Mouse (Mus musculus) duodenum, adult 2 months (tissue): ENCODE data around the gene Mup17. TPM values are rescaled to one million over a fixed set of nuclear protein-coding genes. Genes with fewer than 3 reads are reported as not detected.

Source experiments
- polyA plus RNA-seq: library from polyadenylated mRNA; depleted of rRNA; stranded (reverse); fragments of >200 nt; gene quantifications from 2 replicates; pipeline ENCODE4 v1.2.3, GENCODE M21; 2012; ENCODE audit warnings: low replicate concordance; rRNA removed

Mup17 gene
- polyA plus RNA-seq = not detected in 2 replicates

DNA sequence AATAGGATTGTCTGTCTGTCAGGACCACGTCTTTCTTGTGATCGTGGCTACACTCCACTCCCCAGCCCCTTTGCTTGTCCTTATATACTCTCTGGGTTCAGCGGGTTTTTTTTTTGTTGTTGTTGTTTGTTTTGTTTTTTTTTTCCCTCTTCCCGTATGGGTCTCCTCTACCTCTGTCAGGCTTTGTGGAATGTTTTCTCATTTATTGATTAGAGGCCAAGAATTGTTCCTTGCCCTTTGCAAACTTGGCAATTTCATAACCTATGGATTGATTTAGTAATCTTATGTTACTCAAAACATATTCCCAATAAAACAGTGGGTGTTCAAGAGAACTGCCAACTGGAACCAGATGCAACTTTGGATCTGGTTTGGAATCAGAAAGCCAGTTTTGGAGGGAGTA is at the start of gene Mup17:
Mup17 (minus strand) TSS at position 101 of the 400 bp plus-strand sequence.

Other genes with a start within 250 kb of the Mup17 start
- gene Mup15, start 156.1 kb downstream of the Mup17 start, polyA plus RNA-seq = not detected in 2 replicates
- gene Mup16, start 76.3 kb downstream of the Mup17 start, polyA plus RNA-seq = not detected in 2 replicates
- not detected in 2 replicates for gene Mup18, start 78.3 kb upstream of the Mup17 start, polyA plus RNA-seq
- not detected in 2 replicates for gene Mup19, start 186.4 kb upstream of the Mup17 start, polyA plus RNA-seq
- not detected in 2 replicates for gene Mup5, start 239.4 kb upstream of the Mup17 start, polyA plus RNA-seq